Mouse (Mus musculus) hindbrain, embryonic 14.5 days (tissue): ENCODE data around the gene Osbpl3. TPM values are rescaled to one million over a fixed set of nuclear protein-coding genes. Genes with fewer than 3 reads are reported as not detected.

Source experiments
- ATAC-seq: fragments of 200-750 bp; cut with Nextera tagmentation; 2 replicates; pipeline ENCODE4 v1.8.0; 2017; ENCODE audit warnings: moderate number of reproducible peaks, mild to moderate bottlenecking, moderate TSS enrichment, moderate library complexity; ENCODE audit not compliant: low FRiP score
- DNase-seq: peaks from one replicate; pipeline ENCODE4 v3.0.0-alpha.2; 2015; ENCODE audit warnings: low spot score
- H3K27ac ChIP-seq: fragments of 300-500 bp; sonication (generic); 2 replicates; pipeline ENCODE4 v1.5.1; 2014; ENCODE audit warnings: mild to moderate bottlenecking, moderate library complexity
- H3K27me3 ChIP-seq: fragments of 300-500 bp; sonication (generic); 2 replicates; pipeline ENCODE4 v1.6.1; 2014; ENCODE audit warnings: mild to moderate bottlenecking, low read length, mixed read lengths; ENCODE audit not compliant: control insufficient read depth, insufficient read depth
- H3K36me3 ChIP-seq: fragments of 300-500 bp; sonication (generic); replicated peaks from 2 replicates; pipeline ENCODE4 v1.6.1; 2014; ENCODE audit not compliant: control insufficient read depth, insufficient read depth
- H3K4me1 ChIP-seq: fragments of 300-500 bp; sonication (generic); replicated peaks from 2 replicates; pipeline ENCODE4 v1.6.1; 2014; ENCODE audit warnings: antibody characterized with exemption, low read length, mixed read lengths; ENCODE audit not compliant: control insufficient read depth, insufficient read depth
- H3K4me2 ChIP-seq: fragments of 300-500 bp; sonication (generic); replicated peaks from 2 replicates; pipeline ENCODE4 v1.6.1; 2014; ENCODE audit warnings: mild to moderate bottlenecking, moderate library complexity
- H3K4me3 ChIP-seq: fragments of 300-500 bp; sonication (generic); replicated peaks from 2 replicates; pipeline ENCODE4 v1.5.1; 2014; ENCODE audit warnings: mild to moderate bottlenecking, low read length
- H3K9ac ChIP-seq: fragments of 300-500 bp; sonication (generic); 2 replicates; pipeline ENCODE4 v1.6.1; 2014
- H3K9me3 ChIP-seq: fragments of 300-500 bp; sonication (generic); 2 replicates; pipeline ENCODE4 v1.6.1; 2016; ENCODE audit warnings: low read length; ENCODE audit not compliant: control insufficient read depth
- WGBS: fragments of 180-500 bp; shearing (Covaris S2); extraction: QIAGEN DNeasy Blood & Tissue Kit; methylation state at CpG from one replicate; pipeline ENCODE4 v1.1.7; 2014; 5-methylcytosine and 5-hydroxymethylcytosine counted together
- polyA plus RNA-seq: library from polyadenylated mRNA; unstranded; fragments of >200 nt; fragmentation: Nextera tagmentation; extraction: Ambion mirVana; gene quantifications from 2 replicates; pipeline ENCODE4 v1.2.1, GENCODE M21; 2014

The Osbpl3 gene
- polyA plus RNA-seq, 1 experiment from 2014 or later, result 3.9 TPM

DNA sequence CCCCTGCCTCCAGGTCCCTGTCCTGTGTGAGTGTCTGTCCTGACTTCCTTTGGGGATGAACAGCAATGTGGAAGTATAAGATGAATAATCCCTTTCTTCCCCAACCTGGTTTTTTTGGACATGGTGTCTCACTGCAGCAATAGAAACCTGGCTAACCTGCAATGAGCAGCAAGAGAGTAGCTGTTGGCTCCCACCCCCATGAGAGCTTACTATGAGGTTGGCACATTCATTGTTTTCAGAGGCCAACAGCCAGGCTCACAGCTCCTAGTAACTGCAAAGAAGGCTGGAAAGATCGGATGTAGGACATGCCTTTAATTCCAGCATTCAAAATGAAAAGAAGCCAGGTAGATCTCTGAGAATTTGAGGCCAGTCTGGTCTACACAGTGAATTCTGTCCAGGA lies 182.6 kb downstream of the Osbpl3 start:
- DNase-seq, result no peak
- no peaks in the 10 kb centered on the region for H3K9me3 ChIP-seq
- no peaks in the 10 kb centered on the region for H3K27me3 ChIP-seq
- ATAC-seq, result no peak
- no peak overlapping the region for H3K9ac ChIP-seq
- H3K4me1 ChIP-seq, result no peaks in the 10 kb centered on the region
- 71% methylated on average over 1 of the region's 1 CpGs for WGBS
- no peak overlapping the region for H3K4me3 ChIP-seq
- no peak overlapping the region for H3K27ac ChIP-seq
- H3K36me3 ChIP-seq, result no peaks in the 10 kb centered on the region
- no peak overlapping the region for H3K4me2 ChIP-seq

DNA sequence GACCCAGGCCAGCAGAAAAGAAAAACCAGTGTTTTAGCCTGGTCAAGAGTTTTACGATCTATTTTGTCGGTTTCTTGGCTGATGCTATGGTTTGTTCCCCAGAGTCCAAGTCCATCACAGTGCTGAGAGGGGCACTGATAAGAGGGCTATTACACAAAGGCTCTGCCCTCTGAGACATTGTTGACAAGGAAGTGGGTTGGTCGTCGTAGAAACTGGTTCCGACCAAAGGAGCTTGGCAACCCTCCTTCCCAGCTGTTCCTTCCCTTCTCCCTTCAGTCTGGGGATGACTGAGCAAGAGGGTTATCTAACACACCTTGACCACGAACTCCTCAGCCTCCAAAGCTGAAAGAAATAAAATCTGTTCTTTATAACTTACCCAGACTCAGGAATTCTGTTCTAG lies 192.3 kb downstream of the Osbpl3 start, which contains the start of gene Gsdme:
Gsdme (minus strand) TSS at position 193 of the 400 bp plus-strand sequence.
- H3K27me3 ChIP-seq, result no peaks in the 10 kb centered on the region
- DNase-seq, result no peak
- H3K9ac ChIP-seq, result no peak within 1 kb of the TSS
- H3K27ac ChIP-seq, result no peak within 1 kb of the TSS
- WGBS, result 79% methylated on average over 6 of the region's 6 CpGs
- H3K9me3 ChIP-seq, result no peaks in the 10 kb centered on the region
- H3K4me2 ChIP-seq, result no peak within 1 kb of the TSS
- H3K4me3 ChIP-seq, result no peak within 1 kb of the TSS
- H3K36me3 ChIP-seq, result no peaks in the 10 kb centered on the region
- H3K4me1 ChIP-seq, result peaks cover 24% of the 10 kb centered on the region
- ATAC-seq, result no peak

DNA sequence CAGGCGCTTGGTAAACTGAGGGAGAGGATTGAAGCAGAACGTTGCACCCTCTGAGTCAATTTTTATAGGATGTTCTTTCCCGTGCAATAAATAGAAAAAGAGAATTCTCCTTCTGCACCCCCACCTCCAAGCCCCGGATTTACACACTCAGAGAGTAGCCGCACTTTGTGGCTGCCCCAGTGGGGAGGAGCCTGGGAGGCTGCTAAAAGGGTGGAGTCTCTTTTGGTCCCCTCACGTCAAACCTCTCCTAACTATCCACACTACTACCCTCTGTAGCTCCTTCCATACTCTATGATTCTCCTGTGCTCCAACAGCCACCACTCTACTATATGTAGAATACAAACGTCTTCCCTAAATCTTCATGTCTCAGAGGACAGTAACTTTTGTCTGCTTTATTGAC lies 193.7 kb downstream of the Osbpl3 start:
- ATAC-seq (no peak), DNase-seq (no peak)
- Histone ChIP-seq H3K4me3 (peak overlapping the region; percentile 42), H3K9me3 (no peaks in the 10 kb centered on the region), H3K27me3 (no peaks in the 10 kb centered on the region), H3K4me2 (peak overlapping the region; percentile 56), H3K36me3 (no peaks in the 10 kb centered on the region), H3K4me1 (peaks cover 24% of the 10 kb centered on the region), H3K9ac (peak overlapping the region; percentile 68), H3K27ac (peak overlapping the region; percentile 72; the same call in 1 of the 2 replicates)
- 31% methylated on average over 7 of the region's 7 CpGs for WGBS

DNA sequence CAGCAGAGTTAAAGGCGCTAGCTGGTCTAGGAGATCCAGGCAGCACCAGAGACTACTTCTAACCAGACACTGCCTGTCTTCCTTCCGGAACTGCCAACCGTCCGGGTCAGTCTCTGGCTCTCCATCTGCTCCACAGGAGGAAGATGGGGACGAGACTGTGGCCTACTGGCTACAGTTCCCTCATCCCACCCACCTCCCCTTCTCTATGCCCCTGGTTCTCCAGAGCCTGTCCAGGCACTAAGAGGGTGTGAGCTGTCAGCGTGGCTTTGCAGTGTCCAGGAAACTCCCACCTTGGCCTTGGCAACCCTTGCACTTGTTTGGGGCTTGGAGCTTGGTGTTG lies 194.1 kb downstream of the Osbpl3 start:
- no peak for ATAC-seq
- H3K4me1 ChIP-seq, result peaks cover 24% of the 10 kb centered on the region

DNA sequence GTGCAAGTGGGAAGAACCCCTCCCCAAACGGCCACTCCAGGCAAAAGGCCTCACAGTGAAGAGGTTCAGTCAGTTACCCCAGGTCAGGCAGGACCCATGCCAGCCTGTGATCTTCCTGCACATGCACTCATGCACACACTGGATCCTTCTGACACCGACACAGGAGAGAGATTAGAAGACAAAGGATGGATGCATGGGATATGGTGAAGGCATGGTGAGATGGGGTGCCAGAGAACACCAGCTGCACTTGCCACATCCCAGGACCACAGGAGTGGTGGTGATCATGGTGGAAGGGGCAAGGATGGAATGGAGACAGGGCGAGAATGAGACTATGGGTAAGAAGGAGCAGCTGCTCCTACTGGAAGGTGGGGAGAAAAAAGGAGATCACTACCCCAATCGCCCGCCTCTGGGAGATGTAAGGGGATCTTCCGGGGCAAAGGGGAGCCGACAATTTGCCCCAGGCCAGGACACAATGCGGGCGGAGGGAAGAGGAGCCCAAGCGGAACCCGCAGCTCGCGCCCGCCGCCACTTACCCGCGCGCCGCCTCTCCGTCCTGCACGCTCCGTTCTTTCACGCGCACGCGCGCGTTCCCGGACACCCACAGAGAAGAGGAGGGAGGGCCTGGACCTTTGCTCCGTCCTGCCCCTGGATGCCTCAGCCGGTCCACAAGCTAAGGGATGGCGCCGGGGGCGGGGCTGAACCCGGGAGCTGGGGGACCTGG lies 194.6 kb downstream of the Osbpl3 start:
- Histone ChIP-seq H3K9ac (peak overlapping the region; percentile 68), H3K4me3 (peak overlapping the region; percentile 42), H3K4me2 (peak overlapping the region; percentile 56), H3K9me3 (no peaks in the 10 kb centered on the region), H3K4me1 (peaks cover 24% of the 10 kb centered on the region), H3K36me3 (no peaks in the 10 kb centered on the region), H3K27ac (peak overlapping the region; percentile 72), H3K27me3 (no peaks in the 10 kb centered on the region)
- DNase-seq (peak; percentile 88), ATAC-seq (peak; percentile 91)
- WGBS, result 2% methylated on average over 31 of the region's 35 CpGs

More for the DNA sequence above, 194.1 kb downstream of the Osbpl3 start:
- Histone ChIP-seq H3K9ac (peak overlapping the region; percentile 68), H3K36me3 (no peaks in the 10 kb centered on the region), H3K4me2 (peak overlapping the region; percentile 56), H3K4me3 (peak overlapping the region; percentile 42), H3K27ac (peak overlapping the region; percentile 72), H3K9me3 (no peaks in the 10 kb centered on the region), H3K27me3 (no peaks in the 10 kb centered on the region)
- 0% methylated on average over 6 of the region's 6 CpGs for WGBS
- no peak for DNase-seq

DNA sequence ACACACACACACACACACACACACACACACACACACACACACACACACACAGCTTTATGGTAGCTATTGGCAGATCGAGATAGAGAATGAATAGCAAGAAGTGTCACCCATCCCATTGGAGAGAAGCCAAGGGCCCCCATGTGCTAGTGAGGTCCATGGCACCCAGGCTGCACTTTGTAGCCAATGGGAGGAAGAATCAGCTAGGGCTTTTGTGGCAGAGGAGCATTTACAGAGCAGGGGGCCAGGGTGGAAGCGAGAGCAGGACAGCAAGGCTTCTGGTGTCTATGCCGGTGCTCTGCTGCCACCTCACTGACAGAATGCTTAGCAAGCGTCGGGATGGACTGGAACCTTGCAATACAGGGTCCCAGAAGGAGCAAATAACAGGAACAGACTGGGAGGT lies 200.6 kb downstream of the Osbpl3 start:
- no peak for DNase-seq
- Histone ChIP-seq H3K4me2 (no peak overlapping the region), H3K9ac (no peak overlapping the region), H3K4me3 (no peak overlapping the region), H3K4me1 (peaks cover 9% of the 10 kb centered on the region; the same call in 1 of the 2 replicates), H3K36me3 (no peaks in the 10 kb centered on the region), H3K27me3 (no peaks in the 10 kb centered on the region), H3K27ac (no peak overlapping the region), H3K9me3 (no peaks in the 10 kb centered on the region)
- WGBS, result 73% methylated on average over 5 of the region's 5 CpGs
- no peak for ATAC-seq

DNA sequence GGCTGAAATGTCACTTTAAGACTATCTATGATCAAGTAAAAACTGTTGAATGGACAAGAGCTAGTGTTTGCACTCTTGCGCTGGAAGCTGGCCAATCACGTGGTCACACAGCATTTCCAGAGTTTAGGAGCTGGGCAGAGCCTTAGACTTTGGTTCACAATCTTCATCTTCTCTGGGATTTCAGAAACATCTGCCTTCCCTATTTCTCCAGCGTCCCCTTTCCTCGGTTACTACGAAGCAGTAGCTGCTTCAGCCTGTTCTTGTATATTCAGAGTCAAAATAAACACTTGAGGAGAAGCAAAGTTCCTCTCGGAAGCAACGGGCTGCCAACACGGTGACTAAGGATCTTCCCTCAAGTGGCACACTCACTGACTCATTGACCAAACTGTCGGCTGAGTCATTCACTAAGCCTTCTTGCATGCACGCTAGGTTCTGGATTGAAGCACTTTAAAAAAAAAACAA lies 201.2 kb downstream of the Osbpl3 start:
- WGBS, result 85% methylated on average over 10 of the region's 10 CpGs
- Histone ChIP-seq H3K4me3 (no peak overlapping the region), H3K9me3 (no peaks in the 10 kb centered on the region), H3K4me2 (no peak overlapping the region), H3K9ac (no peak overlapping the region), H3K27ac (no peak overlapping the region), H3K36me3 (no peaks in the 10 kb centered on the region), H3K4me1 (peaks cover 3% of the 10 kb centered on the region; the same call in 1 of the 2 replicates), H3K27me3 (no peaks in the 10 kb centered on the region)
- ATAC-seq (no peak), DNase-seq (no peak)

DNA sequence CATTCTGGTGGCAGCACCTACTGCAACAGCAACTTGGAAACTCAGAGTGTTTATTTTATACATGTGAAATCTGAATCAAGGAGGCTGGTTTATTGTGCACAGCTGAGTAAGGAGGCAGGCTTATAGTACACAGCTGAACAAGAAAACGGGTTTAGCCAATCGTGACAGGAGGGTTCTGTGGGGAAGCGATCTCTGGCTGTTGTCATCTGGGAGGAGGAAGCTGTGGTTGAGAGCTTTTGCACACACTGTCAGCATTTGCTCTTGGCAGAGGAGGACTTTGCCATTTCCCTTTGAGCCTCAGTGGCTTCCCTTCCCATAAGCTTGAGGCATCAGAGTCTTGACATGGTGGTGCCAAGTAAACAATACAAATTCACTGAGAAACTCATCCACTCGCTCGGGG lies 203.3 kb downstream of the Osbpl3 start:
- WGBS, result 88% methylated on average over 5 of the region's 5 CpGs
- no peak overlapping the region for H3K27ac ChIP-seq
- no peak overlapping the region for H3K4me3 ChIP-seq
- H3K9ac ChIP-seq, result no peak overlapping the region
- no peaks in the 10 kb centered on the region for H3K9me3 ChIP-seq
- no peak overlapping the region for H3K4me2 ChIP-seq
- DNase-seq, result no peak
- ATAC-seq, result no peak
- H3K4me1 ChIP-seq, result no peaks in the 10 kb centered on the region
- 0 out of 2 replicates have a peak, but pooled peaks cover 3% of the 10 kb centered on the region for H3K36me3 ChIP-seq
- H3K27me3 ChIP-seq, result no peaks in the 10 kb centered on the region

DNA sequence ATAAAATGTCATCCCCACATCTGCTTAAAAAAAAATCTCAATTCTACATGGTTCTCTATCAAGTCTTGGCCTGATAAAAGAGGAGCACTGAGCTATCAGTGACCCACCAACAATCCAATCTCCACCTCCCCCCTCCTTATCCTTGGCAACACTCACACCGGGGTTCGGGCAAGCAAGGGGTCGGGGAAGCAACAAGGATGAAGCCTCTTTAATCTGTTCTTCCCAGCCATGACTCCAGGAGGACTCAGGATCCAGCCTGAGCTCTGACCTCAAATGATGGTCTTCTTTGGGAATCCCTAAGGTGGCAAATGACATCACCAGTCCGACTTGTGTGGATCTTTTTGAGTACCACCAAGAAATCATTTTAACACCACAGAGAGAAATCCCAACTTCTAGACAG lies 208.2 kb downstream of the Osbpl3 start:
- Histone ChIP-seq H3K27ac (no peak overlapping the region), H3K36me3 (peaks cover 3% of the 10 kb centered on the region; the same call in 1 of the 2 replicates), H3K4me2 (no peak overlapping the region), H3K4me1 (no peaks in the 10 kb centered on the region), H3K4me3 (no peak overlapping the region), H3K27me3 (no peaks in the 10 kb centered on the region), H3K9me3 (no peaks in the 10 kb centered on the region), H3K9ac (no peak overlapping the region)
- WGBS, result 93% methylated on average over 4 of the region's 4 CpGs
- no peak for DNase-seq
- no peak for ATAC-seq
